Mouse (Mus musculus) left cerebral cortex, postnatal 14 days (tissue): ENCODE measurements around the gene Akt1. TPM values are rescaled to one million over a fixed set of nuclear protein-coding genes. Genes with fewer than 3 reads are reported as not detected.

Experiments
- DNase-seq, 2 experiments: peaks; one replicate each; pipeline ENCODE4 v3.0.0; 2021 to 2022; ENCODE audit warnings: low spot score in 2 of 2, mixed read lengths in 1 of 2
- intact Hi-C: fragments of 180-260 bp; cut with DNase I; formaldehyde crosslinking; loops from one replicate; pipeline ENCODE4 v1.15.1; 2025
- microRNA-seq, 2 experiments: library from miRNA; unstranded; fragments of <30 nt; microRNA quantifications; one replicate each; pipeline ENCODE4 v1.2.0; 2022
- total RNA-seq, 2 experiments: library from RNA; stranded (reverse); gene quantifications; 2 replicates each; pipeline ENCODE4 v1.2.3; 2021

Akt1 gene
- total RNA-seq, 2 experiments from 2014 or later, result 137 to 144 TPM

GRCm38 (mm10) chr12:112609031-112609430 is 65.7 kb downstream of the Akt1 start:
- intact Hi-C loops, result no loop called here
- no peak for DNase-seq

- no peak for DNase-seq
- intact Hi-C loops, result no loop called here
These were observed 67.7 kb downstream of the Akt1 start for GRCm38 (mm10) chr12:112606998-112607397.

- peak; percentile 82 to 84 for DNase-seq
- intact Hi-C loops, result loop anchor here (1.0 to 2.0 kb wide), 2 partner anchors 17 to 53 kb away; partner anchors contain the start of gene Inf2
These were observed 68.9 kb downstream of the Akt1 start for GRCm38 (mm10) chr12:112605766-112606165.

- peak; percentile 50 to 57 for DNase-seq
- intact Hi-C loops, result loop anchor here (1.0 to 2.0 kb wide), 2 partner anchors 16 to 53 kb away; partner anchors contain the start of gene Inf2
These were observed 69.7 kb downstream of the Akt1 start for GRCm38 (mm10) chr12:112604709-112605649.

GRCm38 (mm10) chr12:112604022-112604421 is 70.7 kb downstream of the Akt1 start:
- no peak for DNase-seq
- intact Hi-C loops, result loop anchor here (2.0 kb wide), 1 partner anchor 15 kb away; the partner anchor contains the start of gene Inf2

Small RNA genes lying within 50 kb of the gene (microRNA-seq; reads per million reads assigned to microRNA genes)
- 0.79 to 4.0 reads per million in 2 experiments for gene Mir6939

Other genes starting within 250 kb of the Akt1 start
- under 1 TPM; 0.33 to 0.44 TPM for gene A530016L24Rik, start 185.4 kb downstream of the Akt1 start, total RNA-seq
- gene Tmem179, start 158.1 kb downstream of the Akt1 start, total RNA-seq, result 100 to 1,000 TPM; 138 to 146 TPM
- 10 to 100 TPM; 70.1 to 84.3 TPM for gene Inf2, start 86.1 kb downstream of the Akt1 start, total RNA-seq
- 1 to 10 TPM; 6.5 to 8.4 TPM for gene Adssl1, start 54.8 kb downstream of the Akt1 start, total RNA-seq
- 10 to 100 TPM; 14.5 to 16.8 TPM for gene Siva1, start 30.2 kb downstream of the Akt1 start, total RNA-seq
- under 1 TPM; 0.25 to 0.68 TPM for gene Zbtb42, start 3.9 kb upstream of the Akt1 start, total RNA-seq
- gene Cep170b, start 45.6 kb upstream of the Akt1 start, total RNA-seq, result 100 to 1,000 TPM; 223 to 225 TPM
- gene Pld4, start 85.8 kb upstream of the Akt1 start, total RNA-seq, result 10 to 100 TPM in 1 of 2 experiments, 1 to 10 TPM in 1; 9.8 to 11.4 TPM
- gene Ahnak2, start 127.8 kb upstream of the Akt1 start, total RNA-seq, result 1 to 10 TPM; 8.4 to 8.8 TPM
- 10 to 100 TPM; 16.7 to 17.0 TPM for gene Clba1, start 134.1 kb upstream of the Akt1 start, total RNA-seq
- 1 to 10 TPM; 9.7 to 9.8 TPM for gene Cdca4, start 154.5 kb upstream of the Akt1 start, total RNA-seq
- not detected for gene Gpr132, start 193.3 kb upstream of the Akt1 start, total RNA-seq